Mouse (Mus musculus): ENCODE results near the gene Mospd2. TPM values are rescaled to one million over a fixed set of nuclear protein-coding genes. Genes with fewer than 3 reads are reported as not detected.

The Mospd2 gene
- 0.33 and 0.48 TPM in 2 replicates for polyA plus RNA-seq (2012)

DNA sequence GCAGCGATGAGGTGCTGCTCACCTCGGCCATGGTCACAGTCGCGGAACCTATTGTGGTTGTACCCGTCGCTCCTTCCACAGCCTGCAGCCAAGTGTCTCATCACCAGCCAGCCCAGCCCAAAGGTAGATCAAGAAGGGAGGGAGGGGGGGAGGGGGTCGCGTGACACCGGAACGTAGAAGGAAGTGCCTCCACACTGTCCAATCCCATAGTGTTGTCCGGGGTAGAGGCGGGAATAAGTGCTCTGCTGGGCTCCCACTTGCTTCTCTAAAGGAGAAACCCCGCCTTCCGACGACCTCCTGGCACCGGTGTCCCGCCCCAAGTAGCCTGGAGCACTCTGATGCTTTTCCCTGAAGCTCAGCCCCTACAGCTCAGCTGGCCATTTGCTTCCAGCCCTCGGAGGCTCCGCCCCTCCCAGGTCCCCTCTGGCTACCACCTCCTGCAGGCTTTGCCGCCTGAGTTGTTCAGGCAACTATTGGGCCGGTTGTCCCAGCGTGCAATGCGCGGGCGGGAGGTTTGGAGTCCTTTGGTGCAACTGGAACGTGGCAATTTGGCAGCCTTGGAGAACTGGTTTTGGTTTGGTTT is at the start of gene Mospd2, which contains the start of gene Fancb:
Gene Mospd2 (minus strand): TSS at position 183 of the 583 bp plus-strand sequence.
Gene Fancb (plus strand): TSS at position 400 of the 583 bp plus-strand sequence.

GRCm38 (mm10) chrX:165004779-165005324 is 24.7 kb upstream of the Mospd2 start, which contains the start of gene Gm17604:
Gm17604 (minus strand) TSS chrX:165004829.

Other genes starting within 250 kb of the Mospd2 start
- 0.08 and 0.32 TPM in 2 replicates for gene Fancb, start 217 bp upstream of the Mospd2 start, polyA plus RNA-seq (2012)
- gene Gm17604, start 24.5 kb upstream of the Mospd2 start, polyA plus RNA-seq (2012), result not detected in 2 replicates